Comparison of ENCODE assay signal across 35 mouse cellular contexts in genomic region chr19:11501326-11501725, GRCm38 (mm10). TPM values are rescaled to one million over a fixed set of nuclear protein-coding genes. Genes with fewer than 3 reads are reported as not detected.
DNase-seq lines count a peak whose midpoint lies in the region; ATAC-seq lines count a peak whose summit lies in the region.
"Had no signal": no experiment of that assay in that cellular context is flagged by ENCODE, and none has a peak within 500 bp of the region (broad histone marks: within the 10 kb centered on the region; RNA-seq: fewer than 3 reads in every experiment).

No protein-coding gene starts in this region.

- H3K36me3 ChIP-seq in midbrain, embryonic 11.5 days (ENCODE audit: control insufficient read depth, insufficient read depth, low read length) = no peaks in the 10 kb centered on the region
- H3K36me3 ChIP-seq: embryonic facial prominence, embryonic 12.5 days; embryonic facial prominence, embryonic 15.5 days; G1E; heart, embryonic 12.5 days; heart, embryonic 15.5 days; intestine, embryonic 15.5 days had no signal

- intact Hi-C loops in heart, postnatal 10 days (cut with DNase I) = no loop called here
- intact Hi-C loops in left cerebral cortex, postnatal 25 days (cut with DNase I) = loop anchor here (2.0 kb wide), 1 partner anchor 47 kb away; no protein-coding TSS in a partner anchor

- H3K27ac ChIP-seq in midbrain, embryonic 11.5 days (ENCODE audit: low read depth, low read length) = no peak overlapping the region
- H3K27ac ChIP-seq: embryonic facial prominence, embryonic 12.5 days; embryonic facial prominence, embryonic 15.5 days; gastrocnemius, adult 2 months; heart, embryonic 15.5 days; hindbrain, embryonic 14.5 days; hindbrain, postnatal 0 days; intestine, embryonic 15.5 days had no signal

- H3K4me1 ChIP-seq in midbrain, embryonic 11.5 days (ENCODE audit: control insufficient read depth, insufficient read depth, low read length) = no peaks in the 10 kb centered on the region
- H3K4me1 ChIP-seq: embryonic facial prominence, embryonic 12.5 days; embryonic facial prominence, embryonic 15.5 days; heart, embryonic 12.5 days; heart, embryonic 15.5 days; intestine, embryonic 15.5 days had no signal

- no peak overlapping the region for H3K9ac ChIP-seq in midbrain, embryonic 11.5 days (ENCODE audit: low read length)
- H3K9ac ChIP-seq: embryonic facial prominence, embryonic 12.5 days; embryonic facial prominence, embryonic 15.5 days; forebrain, postnatal 0 days; heart, embryonic 12.5 days; heart, embryonic 15.5 days; hindbrain, embryonic 14.5 days; intestine, embryonic 15.5 days had no signal

- no peaks in the 10 kb centered on the region for H3K9me3 ChIP-seq in midbrain, embryonic 11.5 days (ENCODE audit: control insufficient read depth, low read length)
- H3K9me3 ChIP-seq: embryonic facial prominence, embryonic 12.5 days; embryonic facial prominence, embryonic 15.5 days; G1E; heart, embryonic 12.5 days; heart, embryonic 15.5 days; intestine, embryonic 15.5 days had no signal

- WGBS in midbrain, embryonic 11.5 days = 88% methylated on average over 4 of the region's 4 CpGs

- no peak overlapping the region for H3K4me2 ChIP-seq in midbrain, embryonic 11.5 days
- H3K4me2 ChIP-seq: embryonic facial prominence, embryonic 12.5 days; embryonic facial prominence, embryonic 15.5 days; heart, embryonic 12.5 days; heart, embryonic 15.5 days; hindbrain, embryonic 14.5 days; intestine, embryonic 15.5 days had no signal

- H3K27me3 ChIP-seq in midbrain, embryonic 11.5 days (ENCODE audit: control insufficient read depth, insufficient read depth, low read length) = no peaks in the 10 kb centered on the region
- H3K27me3 ChIP-seq: CH12.LX; embryonic facial prominence, embryonic 12.5 days; embryonic facial prominence, embryonic 15.5 days; heart, embryonic 12.5 days; heart, embryonic 15.5 days; intestine, embryonic 15.5 days had no signal

- no peak overlapping the region for H3K4me3 ChIP-seq in midbrain, embryonic 11.5 days (ENCODE audit: low read depth, low read length)
- H3K4me3 ChIP-seq: embryonic facial prominence, embryonic 12.5 days; embryonic facial prominence, embryonic 15.5 days; gastrocnemius, adult 2 months; heart, embryonic 12.5 days; heart, embryonic 15.5 days; intestine, embryonic 15.5 days had no signal

- peak; percentile 44 for ATAC-seq in CD4-positive, CD25-positive, alpha-beta regulatory T cell, adult 4 months
- peak; percentile 29 for ATAC-seq in inflammation-experienced regulatory T-cells, adult 6 months
- no peak for ATAC-seq in midbrain, embryonic 11.5 days (ENCODE audit: low FRiP score)
- ATAC-seq: forebrain, embryonic 14.5 days; forebrain, postnatal 0 days; hindbrain, postnatal 0 days; intestine, embryonic 15.5 days; Patski had no signal

- peak; percentile 63 for DNase-seq in CD4-positive helper T cell, adult 2 months (ENCODE audit: low read depth, low spot score)
- DNase-seq in heart, postnatal 10 days = no peak
- DNase-seq in midbrain, embryonic 11.5 days (ENCODE audit: low spot score, missing footprints) = no peak
- DNase-seq in left cerebral cortex, postnatal 25 days (ENCODE audit: low spot score in 2 of 2) = no peak
- DNase-seq: adrenal gland, adult 2 months; adrenal gland, postnatal 14 days; B cell, adult 2 months; cerebellum, adult 11 months; cerebellum, adult 2 months; cerebellum, adult 9-11 months; cerebellum, postnatal 25 days; forebrain, postnatal 0 days; gastrocnemius, adult 2 months; gastrocnemius, postnatal 14 days; heart, adult 11 months; heart, postnatal 14 days; heart, postnatal 4 days had no signal

RNA-seq across cellular contexts. Expression of gene Ms4a6b, which starts 15.0 kb away (rescaled TPM):
- 1,000 to 10,000 TPM; 1,239 to 1,299 TPM for polyA plus RNA-seq in CD4-positive, CD25-positive, alpha-beta regulatory T cell, adult 4 months (2017; shearing (Covaris generic))
- polyA plus RNA-seq in inflammation-experienced regulatory T-cells, adult 6 months (2017; shearing (Covaris generic)) = 1,000 to 10,000 TPM; 1,170 to 1,320 (median 1,200) TPM
- 1 to 10 TPM; 2.9 to 4.7 TPM for total RNA-seq in heart, postnatal 10 days (2021)
- polyA plus RNA-seq in midbrain, embryonic 11.5 days (2014; fragmentation: Nextera tagmentation; extraction: Ambion mirVana) = 3.9 and 6.4 TPM in 2 replicates
- 1 to 10 TPM in 1 of 2 experiments, under 1 TPM in 1; 0.96 to 2.0 TPM for total RNA-seq in left cerebral cortex, postnatal 25 days (2021)
- polyA plus RNA-seq: Patski had no signal

RNA-seq across cellular contexts. Expression of gene Gm8369, which starts 15.6 kb away (rescaled TPM):
- 100 to 1,000 TPM; 420 to 532 TPM for polyA plus RNA-seq in CD4-positive, CD25-positive, alpha-beta regulatory T cell, adult 4 months (2017; shearing (Covaris generic))
- polyA plus RNA-seq in inflammation-experienced regulatory T-cells, adult 6 months (2017; shearing (Covaris generic)) = 100 to 1,000 TPM; 382 to 635 (median 544) TPM
- total RNA-seq in heart, postnatal 10 days (2021) = under 1 TPM in 1 of 2 experiments, not detected in 1; 0.24 TPM
- not detected in 2 replicates for polyA plus RNA-seq in midbrain, embryonic 11.5 days (2014; fragmentation: Nextera tagmentation; extraction: Ambion mirVana)
- total RNA-seq in left cerebral cortex, postnatal 25 days (2021) = under 1 TPM; 0.30 to 0.39 TPM
- total RNA-seq: adrenal gland, adult 2 months; adrenal gland, postnatal 4 days; forebrain, postnatal 0 days; gastrocnemius, adult 2 months; heart, postnatal 4 days; hindbrain, postnatal 0 days had no signal
- polyA plus RNA-seq: adrenal gland, adult 2 months; cerebellum, adult 2 months; embryonic facial prominence, embryonic 12.5 days; forebrain, embryonic 11.5 days; forebrain, embryonic 14.5 days; G1E; heart, embryonic 12.5 days; heart, embryonic 15.5 days; hindbrain, embryonic 11.5 days; hindbrain, embryonic 14.5 days; hindbrain, postnatal 0 days; Patski had no signal

RNA-seq across cellular contexts. Expression of gene Ms4a6c, which starts 32.2 kb away (rescaled TPM):
- polyA plus RNA-seq in CD4-positive, CD25-positive, alpha-beta regulatory T cell, adult 4 months (2017; shearing (Covaris generic)) = 10 to 100 TPM; 13.4 to 20.1 TPM
- 10 to 100 TPM; 17.0 to 36.7 (median 21.0) TPM for polyA plus RNA-seq in inflammation-experienced regulatory T-cells, adult 6 months (2017; shearing (Covaris generic))
- 1 to 10 TPM; 5.5 to 7.1 TPM for total RNA-seq in heart, postnatal 10 days (2021)
- polyA plus RNA-seq in midbrain, embryonic 11.5 days (2014; fragmentation: Nextera tagmentation; extraction: Ambion mirVana) = 2.9 and 3.9 TPM in 2 replicates
- 1 to 10 TPM; 1.5 to 1.7 TPM for total RNA-seq in left cerebral cortex, postnatal 25 days (2021)
- polyA plus RNA-seq: Patski had no signal

RNA-seq across cellular contexts. Expression of gene Ms4a4d, which starts 35.3 kb away (rescaled TPM):
- 1 to 10 TPM; 3.9 to 6.3 TPM for polyA plus RNA-seq in CD4-positive, CD25-positive, alpha-beta regulatory T cell, adult 4 months (2017; shearing (Covaris generic))
- polyA plus RNA-seq in inflammation-experienced regulatory T-cells, adult 6 months (2017; shearing (Covaris generic)) = 1 to 10 TPM; 2.1 to 5.3 (median 3.7) TPM
- total RNA-seq in heart, postnatal 10 days (2021) = 1 to 10 TPM; 1.5 TPM
- polyA plus RNA-seq in midbrain, embryonic 11.5 days (2014; fragmentation: Nextera tagmentation; extraction: Ambion mirVana) = 0.21 and 0.40 TPM in 2 replicates
- total RNA-seq in left cerebral cortex, postnatal 25 days (2021) = not detected
- total RNA-seq: CH12.LX; common myeloid progenitor, adult 5-6 weeks; forebrain, postnatal 0 days; hindbrain, postnatal 0 days had no signal
- polyA plus RNA-seq: forebrain, embryonic 14.5 days; forebrain, postnatal 0 days; frontal cortex, adult 2 months; G1E; hindbrain, embryonic 14.5 days; hindbrain, postnatal 0 days had no signal

RNA-seq across cellular contexts. Expression of gene Ms4a4b, which starts 58.0 kb away (rescaled TPM):
- 1,000 to 10,000 TPM; 2,426 to 2,599 TPM for polyA plus RNA-seq in CD4-positive, CD25-positive, alpha-beta regulatory T cell, adult 4 months (2017; shearing (Covaris generic))
- 1,000 to 10,000 TPM; 2,395 to 2,899 (median 2,705) TPM for polyA plus RNA-seq in inflammation-experienced regulatory T-cells, adult 6 months (2017; shearing (Covaris generic))
- 1 to 10 TPM; 1.1 to 2.4 TPM for total RNA-seq in heart, postnatal 10 days (2021)
- not detected in 2 replicates for polyA plus RNA-seq in midbrain, embryonic 11.5 days (2014; fragmentation: Nextera tagmentation; extraction: Ambion mirVana)
- total RNA-seq in left cerebral cortex, postnatal 25 days (2021) = under 1 TPM in 1 of 2 experiments, not detected in 1; 0.57 TPM
- total RNA-seq: CH12.LX; forebrain, postnatal 0 days; gastrocnemius, adult 2 months; hindbrain, postnatal 0 days had no signal
- polyA plus RNA-seq: embryonic facial prominence, embryonic 12.5 days; embryonic facial prominence, embryonic 15.5 days; forebrain, embryonic 11.5 days; forebrain, embryonic 14.5 days; forebrain, postnatal 0 days; G1E; heart, embryonic 12.5 days; hindbrain, embryonic 11.5 days; hindbrain, embryonic 14.5 days; hindbrain, postnatal 0 days had no signal

Comparison
In these comparisons a context has a peak if more than half of its experiments do, and no peak if none do; other contexts are left out.
1. RNA of gene Ms4a6b, which starts 15.0 kb away (polyA plus RNA-seq): 1,239 to 1,299 TPM in CD4-positive, CD25-positive, alpha-beta regulatory T cell, adult 4 months and 1,170 to 1,320 TPM in inflammation-experienced regulatory T-cells, adult 6 months; 3.9 to 6.4 TPM in midbrain, embryonic 11.5 days; every median in the first group is over 100 times any median in the second.
2. RNA of gene Gm8369, which starts 15.6 kb away (polyA plus RNA-seq): 382 to 635 TPM in inflammation-experienced regulatory T-cells, adult 6 months and 420 to 532 TPM in CD4-positive, CD25-positive, alpha-beta regulatory T cell, adult 4 months; not detected in midbrain, embryonic 11.5 days; every median in the first group is over 100 times any median in the second.